Mouse (Mus musculus) myocyte (in vitro differentiated cells): ENCODE data around the gene Lman1l. TPM values are rescaled to one million over a fixed set of nuclear protein-coding genes. Genes with fewer than 3 reads are reported as not detected.

Source experiments
- H3K27me3 ChIP-seq: one replicate; pipeline ENCODE4 v1.6.1; 2011; ENCODE audit not compliant: control insufficient read depth, insufficient read depth, insufficient read length
- H3K36me3 ChIP-seq: one replicate; pipeline ENCODE4 v1.6.1; 2011; ENCODE audit not compliant: control insufficient read depth, insufficient read depth
- H3K4me2 ChIP-seq: one replicate; pipeline ENCODE4 v1.6.1; 2011; ENCODE audit warnings: low read depth, control low read depth
- H3K4me3 ChIP-seq: one replicate; pipeline ENCODE4 v1.5.1; 2011; ENCODE audit warnings: mild to moderate bottlenecking, control low read depth, moderate library complexity
- H3K79me2 ChIP-seq: one replicate; pipeline ENCODE4 v1.6.1; 2011; ENCODE audit not compliant: control insufficient read depth, insufficient read depth
- H3ac ChIP-seq: one replicate; pipeline ENCODE4 v1.6.1; 2011; ENCODE audit not compliant: control insufficient read depth, insufficient read length
- CEBPB ChIP-seq: IDR thresholded peaks from 2 replicates; pipeline ENCODE4 v1.6.1; 2011; ENCODE audit warnings: mild to moderate bottlenecking, moderate library complexity; ENCODE audit not compliant: poor library complexity, insufficient read depth, severe bottlenecking
- E2F4 ChIP-seq: IDR thresholded peaks from one replicate; pipeline ENCODE4 v1.6.1; 2011; ENCODE audit warnings: mild to moderate bottlenecking, control low read depth, moderate library complexity; ENCODE audit not compliant: insufficient read depth
- MAX ChIP-seq: IDR thresholded peaks from one replicate; pipeline ENCODE4 v1.6.1; 2011; ENCODE audit warnings: low read depth, mild to moderate bottlenecking, control low read depth
- MYOD1 ChIP-seq, 3 experiments: IDR thresholded peaks; one replicate each; pipeline ENCODE4 v1.6.1; 2011; ENCODE audit warnings: control low read depth in 2 of 3, low read depth in 2 of 3, mild to moderate bottlenecking in 2 of 3, moderate library complexity in 1 of 3; ENCODE audit not compliant: insufficient read length in 2 of 3, control insufficient read depth in 1 of 3
- MYOG ChIP-seq, 3 experiments: IDR thresholded peaks; one replicate each; pipeline ENCODE4 v1.6.1; 2011; ENCODE audit warnings: control low read depth in 2 of 3, low read depth in 2 of 3, mild to moderate bottlenecking in 2 of 3; ENCODE audit not compliant: insufficient read length in 2 of 3, control insufficient read depth in 1 of 3, insufficient read depth in 1 of 3
- POLR2A ChIP-seq: IDR thresholded peaks from one replicate; pipeline ENCODE4 v1.6.1; 2011; ENCODE audit warnings: low read depth, mild to moderate bottlenecking, control low read depth, moderate library complexity; ENCODE audit not compliant: insufficient read length
- POLR2AphosphoS2 ChIP-seq: IDR thresholded peaks from one replicate; pipeline ENCODE4 v1.6.1; 2011; ENCODE audit warnings: low read depth, control low read depth; ENCODE audit not compliant: insufficient read length
- REST ChIP-seq: IDR thresholded peaks from one replicate; pipeline ENCODE4 v1.6.1; 2011; ENCODE audit warnings: mild to moderate bottlenecking, control low read depth, moderate library complexity; ENCODE audit not compliant: insufficient read depth, insufficient read length
- SRF ChIP-seq: IDR thresholded peaks from one replicate; pipeline ENCODE4 v1.6.1; 2011; ENCODE audit warnings: low read depth; ENCODE audit not compliant: control insufficient read depth, insufficient read length
- TCF12 ChIP-seq: IDR thresholded peaks from one replicate; pipeline ENCODE4 v1.6.1; 2011; ENCODE audit warnings: mild to moderate bottlenecking, control low read depth; ENCODE audit not compliant: poor library complexity, insufficient read depth, severe bottlenecking
- TCF3 ChIP-seq: IDR thresholded peaks from one replicate; pipeline ENCODE4 v1.6.1; 2011; ENCODE audit warnings: low read depth, control low read depth; ENCODE audit not compliant: insufficient read length
- USF1 ChIP-seq: IDR thresholded peaks from one replicate; pipeline ENCODE4 v1.6.1; 2011; ENCODE audit warnings: low read depth, mild to moderate bottlenecking, control low read depth, moderate library complexity
- polyA plus RNA-seq: library from polyadenylated mRNA; unstranded; fragments of >200 nt; fragmentation: generic; extraction: Trizol; gene quantifications from one replicate; pipeline ENCODE4 v1.2.1, GENCODE M21; 2012; ENCODE audit warnings: missing spikeins

Gene Lman1l
- polyA plus RNA-seq, 1 experiment: 1.00 TPM

DNA sequence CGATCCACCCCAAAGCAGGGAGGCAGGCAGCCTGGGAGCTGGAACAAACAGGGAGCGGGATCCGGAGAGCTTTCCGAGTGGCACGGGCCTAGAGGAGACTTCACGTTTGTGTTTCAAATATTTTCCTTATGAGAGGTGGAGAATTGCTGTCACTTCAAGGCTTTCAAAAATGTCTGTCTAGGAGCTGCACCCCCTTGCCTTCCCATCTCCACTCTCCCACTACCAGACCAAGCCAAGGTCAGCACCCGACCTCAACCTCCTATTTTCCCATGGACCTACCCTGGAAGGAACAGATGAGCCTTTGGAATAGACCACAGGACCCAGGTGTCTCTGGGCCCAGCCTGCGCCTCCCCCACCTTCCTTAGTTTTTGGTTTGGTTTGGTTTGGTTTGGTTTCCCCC is 23.3 kb downstream of the Lman1l start:
- TF ChIP-seq MYOD1 (IDR thresholded peaks at IDR 0.05; ENCODE audit: control insufficient read depth in 1 of 3, insufficient read length in 2 of 3, low read depth in 2 of 3): no peak
- no peak for TF ChIP-seq REST
- TF ChIP-seq TCF3: no peak
- no peak for TF ChIP-seq MAX
- TF ChIP-seq E2F4: no peak
- no peak for TF ChIP-seq CEBPB
- TF ChIP-seq MYOG (IDR thresholded peaks at IDR 0.05; ENCODE audit: control insufficient read depth in 1 of 3, insufficient read depth in 1 of 3, insufficient read length in 2 of 3, low read depth in 2 of 3): no peak
- no peak for TF ChIP-seq SRF
- no peak for TF ChIP-seq POLR2A
- TF ChIP-seq TCF12: no peak
- TF ChIP-seq USF1: no peak
- TF ChIP-seq POLR2AphosphoS2: no peak
- peaks cover 18% of the 10 kb centered on the region for H3K36me3 ChIP-seq
- H3K79me2 ChIP-seq: no peaks in the 10 kb centered on the region
- no peak overlapping the region for H3K4me3 ChIP-seq
- H3K4me2 ChIP-seq: no peak overlapping the region
- H3ac ChIP-seq: no peak overlapping the region
- no peaks in the 10 kb centered on the region for H3K27me3 ChIP-seq

DNA sequence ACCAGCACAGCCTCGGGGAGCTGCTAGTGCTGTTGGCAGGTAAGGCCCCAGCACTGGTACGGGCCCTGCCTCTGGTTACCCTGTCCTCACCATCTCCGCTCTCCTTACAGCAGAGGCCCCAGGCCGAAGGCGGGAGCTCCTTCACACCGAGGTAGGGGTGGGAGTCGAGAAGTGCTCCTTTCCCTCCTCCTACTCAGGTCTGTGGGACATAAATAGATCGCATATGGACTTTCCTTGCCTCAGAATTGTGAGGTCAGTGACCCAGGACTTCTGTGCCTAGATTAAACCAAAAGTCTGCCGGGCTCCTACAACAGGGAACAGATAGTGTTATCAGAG is 26.4 kb downstream of the Lman1l start:
- peaks cover 10% of the 10 kb centered on the region for H3K79me2 ChIP-seq
- H3K27me3 ChIP-seq: no peaks in the 10 kb centered on the region
- H3K4me3 ChIP-seq: no peak overlapping the region
- no peak overlapping the region for H3K4me2 ChIP-seq
- TF ChIP-seq TCF3: no peak
- no peak for TF ChIP-seq MAX
- no peak for TF ChIP-seq MYOG (IDR thresholded peaks at IDR 0.05; ENCODE audit: control insufficient read depth in 1 of 3, insufficient read depth in 1 of 3, insufficient read length in 2 of 3, low read depth in 2 of 3)
- no peak for TF ChIP-seq POLR2AphosphoS2
- TF ChIP-seq POLR2A: no peak
- TF ChIP-seq CEBPB: no peak
- no peak for TF ChIP-seq SRF
- TF ChIP-seq E2F4: no peak
- no peak for TF ChIP-seq REST
- no peak for TF ChIP-seq USF1
- no peak for TF ChIP-seq MYOD1 (IDR thresholded peaks at IDR 0.05; ENCODE audit: control insufficient read depth in 1 of 3, insufficient read length in 2 of 3, low read depth in 2 of 3)
- TF ChIP-seq TCF12: no peak
- no peak overlapping the region for H3ac ChIP-seq
- peaks cover 18% of the 10 kb centered on the region for H3K36me3 ChIP-seq

DNA sequence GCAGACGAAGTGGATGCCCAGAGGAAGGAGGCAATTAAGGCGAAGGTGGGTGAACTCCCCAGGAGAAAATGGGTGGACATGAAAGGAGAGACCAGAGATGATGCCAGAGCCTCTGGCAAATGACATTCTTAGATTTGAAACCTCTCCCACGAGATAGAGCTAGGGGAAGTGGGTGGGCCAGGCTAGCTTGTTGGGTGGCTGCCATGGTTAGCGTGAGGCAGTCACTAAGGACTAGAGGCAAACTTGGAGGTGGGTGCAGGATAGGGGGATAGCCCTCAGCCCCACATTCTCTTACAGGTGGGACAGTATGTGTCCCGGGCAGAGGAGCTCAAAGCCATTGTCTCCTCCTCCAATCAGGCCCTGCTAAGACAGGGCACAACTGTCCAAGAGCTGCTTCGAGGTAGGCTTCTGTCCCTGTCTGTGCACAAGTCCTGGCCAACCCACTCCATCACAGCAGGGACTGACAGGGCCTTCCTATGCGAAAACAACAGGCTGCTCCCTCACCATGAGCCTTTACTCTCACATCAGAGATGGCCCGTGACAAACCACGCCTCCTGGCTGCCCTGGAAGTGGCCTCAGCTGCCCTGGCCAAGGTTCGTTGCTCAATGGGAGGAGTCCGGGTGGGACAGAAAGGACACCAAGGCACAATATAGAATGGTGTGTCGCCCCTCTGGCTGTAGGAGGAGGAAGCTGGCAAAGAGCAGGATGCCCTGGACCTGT is 27.0 kb downstream of the Lman1l start:
- Histone ChIP-seq H3ac (no peak overlapping the region), H3K4me3 (no peak overlapping the region), H3K79me2 (peaks cover 10% of the 10 kb centered on the region), H3K36me3 (peaks cover 18% of the 10 kb centered on the region), H3K4me2 (no peak overlapping the region), H3K27me3 (no peaks in the 10 kb centered on the region)
- peak; percentile 38 for TF ChIP-seq POLR2AphosphoS2
- no peak for TF ChIP-seq USF1

DNA sequence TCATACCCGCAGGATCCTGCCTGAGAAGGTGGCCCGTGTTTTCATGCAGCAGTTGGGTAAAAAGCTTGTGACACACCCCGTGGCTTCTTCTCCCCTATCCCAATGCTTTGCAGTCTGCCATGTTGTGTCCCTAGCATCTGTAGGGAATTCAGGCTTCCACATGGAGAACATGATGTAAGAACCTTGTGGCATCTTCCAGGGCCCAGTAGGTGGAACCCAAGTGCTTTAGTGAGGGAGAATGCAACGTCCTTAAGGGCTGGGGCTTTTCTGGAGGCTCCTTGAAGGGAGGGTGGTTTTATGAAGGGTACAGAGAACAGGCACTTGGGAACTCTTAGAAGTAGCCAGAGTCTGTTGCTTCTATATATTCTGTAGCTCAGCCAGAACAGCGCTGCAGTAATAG is 29.8 kb downstream of the Lman1l start:
- TF ChIP-seq SRF (no peak), MAX (peak; percentile 70)
- peaks cover 7% of the 10 kb centered on the region for H3K36me3 ChIP-seq
- H3ac ChIP-seq: no peak overlapping the region
- peak overlapping the region; percentile 75 for H3K4me2 ChIP-seq
- H3K79me2 ChIP-seq: peaks cover 10% of the 10 kb centered on the region
- peak overlapping the region; percentile 72 for H3K4me3 ChIP-seq
- H3K27me3 ChIP-seq: no peaks in the 10 kb centered on the region

DNA sequence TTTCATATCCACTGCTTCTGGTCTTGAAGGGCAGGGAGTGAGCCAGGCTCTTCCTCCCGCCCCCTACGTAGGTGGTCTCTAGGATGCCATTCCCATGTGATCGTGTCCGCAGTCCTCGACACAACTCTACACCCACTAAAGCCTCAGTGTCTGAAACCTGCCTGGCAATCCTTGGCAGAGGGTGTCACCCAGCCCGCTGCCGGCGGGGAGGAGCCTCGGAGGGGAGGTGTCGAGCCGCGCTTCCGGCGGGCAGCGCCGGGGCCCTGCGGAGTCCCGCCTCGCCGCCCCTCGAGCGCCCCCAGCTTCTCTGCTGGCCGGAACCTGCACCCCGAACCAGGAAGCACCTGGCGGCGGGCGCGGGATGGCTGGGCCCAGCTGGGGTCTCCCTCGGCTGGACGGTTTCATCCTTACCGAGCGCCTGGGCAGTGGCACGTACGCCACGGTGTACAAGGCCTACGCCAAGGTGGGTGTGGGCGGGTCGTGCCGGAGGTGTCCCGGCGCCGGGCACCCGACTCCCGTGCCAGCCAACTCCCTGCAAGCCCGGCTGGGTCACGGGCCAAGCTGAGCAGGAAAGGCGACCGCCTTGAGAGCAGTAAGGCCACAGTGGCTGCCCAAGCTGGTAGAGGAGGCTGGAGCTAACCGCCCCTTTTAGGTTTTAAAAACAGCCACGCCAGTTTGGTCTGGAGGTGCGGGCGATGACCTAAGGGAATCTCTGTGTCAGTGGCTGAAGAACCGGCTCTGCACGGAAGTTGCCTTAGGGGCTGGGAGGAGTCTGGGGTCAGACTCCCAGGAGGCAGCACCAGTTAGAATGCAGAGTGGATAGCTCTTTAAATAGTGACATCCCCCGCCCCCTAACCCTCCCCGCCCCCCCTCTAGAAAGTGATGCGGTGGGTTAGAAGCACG is 31.1 kb downstream of the Lman1l start, which contains the start of gene Ulk3:
TSS of gene Ulk3 (plus strand) at position 229 of the 903 bp plus-strand sequence.
- peak within 1 kb of the TSS; percentile 79 for H3ac ChIP-seq
- peak within 1 kb of the TSS; percentile 75 for H3K4me2 ChIP-seq
- no peaks in the 10 kb centered on the region for H3K27me3 ChIP-seq
- TF ChIP-seq POLR2A (peak; percentile 61), TCF3 (no peak), REST (no peak), TCF12 (no peak), MYOG (IDR thresholded peaks at IDR 0.05; ENCODE audit: control insufficient read depth in 1 of 3, insufficient read depth in 1 of 3, insufficient read length in 2 of 3, low read depth in 2 of 3) (peak in 1 of 3 experiments; percentile 50), POLR2AphosphoS2 (no peak), SRF (no peak), USF1 (no peak), E2F4 (no peak), MAX (no peak)
- peaks cover 10% of the 10 kb centered on the region for H3K79me2 ChIP-seq
- peak within 1 kb of the TSS; percentile 72 for H3K4me3 ChIP-seq
- H3K36me3 ChIP-seq: no peaks in the 10 kb centered on the region
